Mouse (Mus musculus): ENCODE results near the gene Tldc2.

- TF ChIP-seq TCF12 (IDR thresholded peaks at IDR 0.05; ENCODE audit: insufficient read depth, poor library complexity, severe bottlenecking) (no peak), MAX (IDR thresholded peaks at IDR 0.05; ENCODE audit: low read depth) (no peak), POLR2AphosphoS2 (IDR thresholded peaks at IDR 0.05; ENCODE audit: insufficient read length, low read depth) (no peak)
These were observed 52.5 kb downstream of the Tldc2 start for GRCm38 (mm10) chr2:157139251-157139802.
